Mouse (Mus musculus): ENCODE results near the gene Aox1. TPM values are rescaled to one million over a fixed set of nuclear protein-coding genes. Genes with fewer than 3 reads are reported as not detected.

Gene Aox1
- polyA plus RNA-seq, 1 experiment from 2014 or later, result 0.18 TPM

- Histone ChIP-seq H3K9ac (ENCODE audit: low read length) (no peak overlapping the region), H3K4me3 (ENCODE audit: low read depth, low read length) (no peak overlapping the region), H3K4me1 (ENCODE audit: control insufficient read depth, insufficient read depth, low read length) (no peaks in the 10 kb centered on the region), H3K9me3 (ENCODE audit: control insufficient read depth, low read length) (no peaks in the 10 kb centered on the region), H3K4me2 (no peak overlapping the region), H3K27ac (ENCODE audit: low read depth, low read length) (no peak overlapping the region), H3K27me3 (ENCODE audit: control insufficient read depth, insufficient read depth, low read length) (no peaks in the 10 kb centered on the region), H3K36me3 (ENCODE audit: control insufficient read depth, insufficient read depth, low read length) (no peaks in the 10 kb centered on the region)
- 81% methylated on average over 3 of the region's 3 CpGs for WGBS
- DNase-seq (ENCODE audit: low spot score, missing footprints) (no peak), ATAC-seq (ENCODE audit: low FRiP score) (no peak)
Measured at GRCm38 (mm10) chr1:58091213-58091612, 61.5 kb downstream of the Aox1 start.

GRCm38 (mm10) chr1:58091992-58092560 lies 62.3 kb downstream of the Aox1 start:
- WGBS, result 81% methylated on average over 2 of the region's 2 CpGs
- Histone ChIP-seq H3K27ac (ENCODE audit: low read depth, low read length) (no peak overlapping the region), H3K4me2 (no peak overlapping the region), H3K4me3 (ENCODE audit: low read depth, low read length) (no peak overlapping the region), H3K36me3 (ENCODE audit: control insufficient read depth, insufficient read depth, low read length) (no peaks in the 10 kb centered on the region), H3K9me3 (ENCODE audit: control insufficient read depth, low read length) (no peaks in the 10 kb centered on the region), H3K27me3 (ENCODE audit: control insufficient read depth, insufficient read depth, low read length) (no peaks in the 10 kb centered on the region), H3K9ac (ENCODE audit: low read length) (no peak overlapping the region), H3K4me1 (ENCODE audit: control insufficient read depth, insufficient read depth, low read length) (no peaks in the 10 kb centered on the region)
- DNase-seq (ENCODE audit: low spot score, missing footprints) (no peak), ATAC-seq (ENCODE audit: low FRiP score) (no peak)

DNA sequence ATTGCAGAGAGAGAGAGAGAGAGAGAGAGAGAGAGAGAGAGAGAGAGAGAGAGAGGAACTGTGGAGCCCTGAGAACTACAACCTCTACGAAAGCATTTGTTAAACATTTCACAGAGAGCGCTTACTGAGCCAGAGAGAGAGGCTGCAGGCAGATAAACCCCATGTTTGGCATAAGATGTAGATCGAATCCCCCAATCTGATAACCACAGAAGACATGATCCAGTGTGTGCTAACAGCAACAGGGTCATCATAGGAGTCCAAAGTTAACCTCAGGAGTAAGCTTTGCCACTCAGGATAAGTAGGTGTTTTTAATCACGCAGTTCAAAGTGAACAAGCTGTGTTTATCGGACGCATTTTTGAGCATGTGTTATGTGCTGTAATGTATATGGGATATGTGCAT lies 67.6 kb downstream of the Aox1 start:
- Histone ChIP-seq H3K4me3 (ENCODE audit: low read depth, low read length) (no peak overlapping the region), H3K27ac (ENCODE audit: low read depth, low read length) (no peak overlapping the region), H3K4me1 (ENCODE audit: control insufficient read depth, insufficient read depth, low read length) (no peaks in the 10 kb centered on the region), H3K9me3 (ENCODE audit: control insufficient read depth, low read length) (no peaks in the 10 kb centered on the region), H3K4me2 (no peak overlapping the region), H3K27me3 (ENCODE audit: control insufficient read depth, insufficient read depth, low read length) (no peaks in the 10 kb centered on the region), H3K9ac (ENCODE audit: low read length) (no peak overlapping the region), H3K36me3 (ENCODE audit: control insufficient read depth, insufficient read depth, low read length) (no peaks in the 10 kb centered on the region)
- no peak for DNase-seq (ENCODE audit: low spot score, missing footprints)
- WGBS, result 87% methylated on average over 6 of the region's 6 CpGs
- no peak for ATAC-seq (ENCODE audit: low FRiP score)

DNA sequence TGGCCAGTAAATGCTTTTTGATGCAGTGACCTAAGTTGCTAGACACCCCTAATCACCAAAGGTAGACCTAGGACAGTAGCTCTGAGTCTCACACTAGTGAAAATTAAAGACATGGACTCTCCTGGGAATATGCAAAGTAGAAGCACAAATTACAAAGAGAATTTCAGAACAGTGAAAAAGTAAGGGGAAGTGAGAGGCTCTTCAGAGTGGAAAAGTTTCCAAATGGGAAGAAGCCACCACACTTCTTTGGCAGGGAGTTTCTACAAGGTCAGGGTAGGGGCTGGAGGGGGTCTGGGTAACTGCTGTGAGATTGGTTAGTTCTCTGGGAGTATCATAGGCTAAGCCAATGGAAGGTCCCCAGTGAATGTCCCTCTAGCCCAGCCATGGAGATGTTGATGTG lies 69.4 kb downstream of the Aox1 start:
- no peaks in the 10 kb centered on the region for H3K27me3 ChIP-seq (ENCODE audit: control insufficient read depth, insufficient read depth, low read length)
- no peak overlapping the region for H3K4me2 ChIP-seq
- no peak overlapping the region for H3K4me3 ChIP-seq (ENCODE audit: low read depth, low read length)
- ATAC-seq (ENCODE audit: low FRiP score) (no peak), DNase-seq (ENCODE audit: low spot score, missing footprints) (no peak)
- H3K4me1 ChIP-seq (ENCODE audit: control insufficient read depth, insufficient read depth, low read length), result no peaks in the 10 kb centered on the region
- no peak overlapping the region for H3K9ac ChIP-seq (ENCODE audit: low read length)
- no peaks in the 10 kb centered on the region for H3K36me3 ChIP-seq (ENCODE audit: control insufficient read depth, insufficient read depth, low read length)
- H3K9me3 ChIP-seq (ENCODE audit: control insufficient read depth, low read length), result no peaks in the 10 kb centered on the region
- no peak overlapping the region for H3K27ac ChIP-seq (ENCODE audit: low read depth, low read length)

GRCm38 (mm10) chr1:58101531-58102146 lies 71.9 kb downstream of the Aox1 start:
- no peak overlapping the region for H3K9ac ChIP-seq (ENCODE audit: low read length)
- no peaks in the 10 kb centered on the region for H3K27me3 ChIP-seq (ENCODE audit: control insufficient read depth, insufficient read depth, low read length)
- DNase-seq (ENCODE audit: low spot score, missing footprints) (no peak), ATAC-seq (ENCODE audit: low FRiP score) (no peak)
- no peak overlapping the region for H3K4me2 ChIP-seq
- H3K27ac ChIP-seq (ENCODE audit: low read depth, low read length), result no peak overlapping the region
- H3K4me3 ChIP-seq (ENCODE audit: low read depth, low read length), result no peak overlapping the region
- H3K36me3 ChIP-seq (ENCODE audit: control insufficient read depth, insufficient read depth, low read length), result no peaks in the 10 kb centered on the region
- WGBS, result 79% methylated on average over 2 of the region's 2 CpGs
- no peaks in the 10 kb centered on the region for H3K4me1 ChIP-seq (ENCODE audit: control insufficient read depth, insufficient read depth, low read length)
- H3K9me3 ChIP-seq (ENCODE audit: control insufficient read depth, low read length), result no peaks in the 10 kb centered on the region

DNA sequence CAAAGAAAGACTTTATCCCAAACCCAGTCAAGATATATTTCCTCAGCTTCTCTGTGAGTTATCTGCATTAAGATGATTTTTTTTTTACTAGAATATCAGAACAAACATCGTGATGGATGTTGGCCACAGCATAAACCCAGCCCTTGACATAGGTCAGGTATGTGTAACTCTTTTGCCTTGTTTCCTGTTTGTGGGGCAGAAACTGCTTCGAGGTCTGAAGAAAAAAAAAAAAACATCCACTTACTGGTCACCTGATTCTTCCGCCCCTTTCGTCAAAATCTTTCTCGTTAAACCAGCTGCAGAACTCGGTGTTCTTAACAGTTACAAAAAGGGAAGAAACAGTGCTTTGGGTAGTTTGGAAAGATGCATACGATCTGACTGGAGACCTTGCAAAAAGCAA lies 72.8 kb downstream of the Aox1 start:
- Histone ChIP-seq H3K4me3 (ENCODE audit: low read depth, low read length) (no peak overlapping the region), H3K9ac (ENCODE audit: low read length) (no peak overlapping the region), H3K27me3 (ENCODE audit: control insufficient read depth, insufficient read depth, low read length) (no peaks in the 10 kb centered on the region), H3K4me2 (no peak overlapping the region), H3K36me3 (ENCODE audit: control insufficient read depth, insufficient read depth, low read length) (no peaks in the 10 kb centered on the region), H3K4me1 (ENCODE audit: control insufficient read depth, insufficient read depth, low read length) (no peaks in the 10 kb centered on the region), H3K27ac (ENCODE audit: low read depth, low read length) (no peak overlapping the region), H3K9me3 (ENCODE audit: control insufficient read depth, low read length) (no peaks in the 10 kb centered on the region)
- no peak for DNase-seq (ENCODE audit: low spot score, missing footprints)
- WGBS, result 85% methylated on average over 7 of the region's 7 CpGs
- ATAC-seq (ENCODE audit: low FRiP score), result no peak

DNA sequence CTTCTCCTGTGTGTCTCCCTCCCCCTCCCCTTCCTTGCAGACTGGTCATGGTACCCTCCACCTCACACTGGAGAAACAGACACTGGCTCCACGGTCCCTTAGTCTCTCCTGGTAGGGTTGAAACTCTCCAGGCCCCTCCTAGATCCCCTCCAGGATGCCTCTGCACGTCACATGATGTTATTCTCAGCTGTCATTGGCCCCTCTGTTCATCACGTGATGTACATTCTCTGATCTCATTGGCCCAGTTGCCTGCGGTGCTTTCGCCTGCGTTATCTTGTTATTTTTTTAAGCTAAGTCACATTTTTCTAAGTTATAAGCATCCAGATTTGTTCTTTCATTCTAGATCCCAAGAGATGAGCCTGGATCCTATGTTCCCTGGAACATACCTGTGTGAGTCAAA lies 76.0 kb downstream of the Aox1 start:
- Histone ChIP-seq H3K4me1 (ENCODE audit: control insufficient read depth, insufficient read depth, low read length) (no peaks in the 10 kb centered on the region), H3K9ac (ENCODE audit: low read length) (no peak overlapping the region), H3K4me2 (no peak overlapping the region), H3K27me3 (ENCODE audit: control insufficient read depth, insufficient read depth, low read length) (no peaks in the 10 kb centered on the region), H3K36me3 (ENCODE audit: control insufficient read depth, insufficient read depth, low read length) (no peaks in the 10 kb centered on the region), H3K4me3 (ENCODE audit: low read depth, low read length) (no peak overlapping the region), H3K27ac (ENCODE audit: low read depth, low read length) (no peak overlapping the region), H3K9me3 (ENCODE audit: control insufficient read depth, low read length) (no peaks in the 10 kb centered on the region)
- DNase-seq (ENCODE audit: low spot score, missing footprints), result no peak
- ATAC-seq (ENCODE audit: low FRiP score), result no peak
- 88% methylated on average over 6 of the region's 6 CpGs for WGBS

DNA sequence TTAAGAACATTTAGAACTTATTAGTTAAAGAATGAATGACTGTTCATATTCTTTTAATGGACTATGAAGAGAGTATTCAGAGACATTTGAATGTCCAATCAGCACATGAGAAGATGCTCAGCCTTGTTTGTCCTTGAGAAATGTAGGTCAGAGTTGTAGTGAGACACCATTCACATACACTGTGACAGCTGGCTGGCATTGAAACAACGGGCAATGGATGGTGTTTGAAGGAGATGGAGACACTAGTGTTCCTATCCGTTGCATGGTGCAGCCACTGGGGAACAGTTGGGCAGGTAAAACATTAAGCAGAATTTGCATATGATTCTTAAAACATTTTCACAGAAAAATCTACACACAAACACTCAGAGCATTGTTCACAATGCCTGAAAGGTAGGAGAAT lies 77.3 kb downstream of the Aox1 start:
- Histone ChIP-seq H3K27me3 (ENCODE audit: control insufficient read depth, insufficient read depth, low read length) (no peaks in the 10 kb centered on the region), H3K36me3 (ENCODE audit: control insufficient read depth, insufficient read depth, low read length) (no peaks in the 10 kb centered on the region), H3K9me3 (ENCODE audit: control insufficient read depth, low read length) (no peaks in the 10 kb centered on the region), H3K4me2 (no peak overlapping the region), H3K27ac (ENCODE audit: low read depth, low read length) (no peak overlapping the region), H3K4me1 (ENCODE audit: control insufficient read depth, insufficient read depth, low read length) (no peaks in the 10 kb centered on the region), H3K4me3 (ENCODE audit: low read depth, low read length) (no peak overlapping the region), H3K9ac (ENCODE audit: low read length) (no peak overlapping the region)
- no peak for DNase-seq (ENCODE audit: low spot score, missing footprints)
- 88% methylated on average over 2 of the region's 2 CpGs for WGBS
- no peak for ATAC-seq (ENCODE audit: low FRiP score)

DNA sequence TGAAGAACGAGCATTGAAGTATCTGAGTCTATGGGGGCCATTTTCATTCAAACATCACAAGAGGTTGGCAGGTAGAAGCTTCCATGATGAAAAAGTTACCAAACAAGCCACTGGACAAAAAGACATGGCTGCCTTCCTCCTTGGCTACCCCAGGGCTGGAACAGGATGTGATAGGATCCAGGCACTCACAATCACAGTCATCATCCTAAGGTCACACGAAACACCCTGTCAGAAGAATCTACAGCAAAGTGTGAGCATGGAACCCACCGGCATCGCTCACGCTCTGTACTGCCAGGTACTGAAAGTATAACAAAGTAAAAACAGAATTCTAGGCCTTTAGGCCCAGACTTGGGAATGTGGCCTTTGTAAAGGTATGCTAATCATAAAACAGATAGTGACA lies 80.5 kb downstream of the Aox1 start:
- no peaks in the 10 kb centered on the region for H3K4me1 ChIP-seq (ENCODE audit: control insufficient read depth, insufficient read depth, low read length)
- H3K9ac ChIP-seq (ENCODE audit: low read length), result no peak overlapping the region
- no peak overlapping the region for H3K4me3 ChIP-seq (ENCODE audit: low read depth, low read length)
- no peaks in the 10 kb centered on the region for H3K9me3 ChIP-seq (ENCODE audit: control insufficient read depth, low read length)
- DNase-seq (ENCODE audit: low spot score, missing footprints), result no peak
- H3K27me3 ChIP-seq (ENCODE audit: control insufficient read depth, insufficient read depth, low read length), result no peaks in the 10 kb centered on the region
- H3K4me2 ChIP-seq, result no peak overlapping the region
- no peaks in the 10 kb centered on the region for H3K36me3 ChIP-seq (ENCODE audit: control insufficient read depth, insufficient read depth, low read length)
- H3K27ac ChIP-seq (ENCODE audit: low read depth, low read length), result no peak overlapping the region
- 92% methylated on average over 5 of the region's 5 CpGs for WGBS
- ATAC-seq (ENCODE audit: low FRiP score), result no peak
